Comparison of ENCODE assay signal across 5 mouse cellular contexts in genomic region chr8:110958135-110958534, GRCm38 (mm10).
"Had no signal": no experiment of that assay in that cellular context is flagged by ENCODE, and none has a peak within 500 bp of the region (broad histone marks: within the 10 kb centered on the region; RNA-seq: fewer than 3 reads in every experiment).

No protein-coding gene starts in this region.

- DNase-seq: kidney, postnatal 36 days; lung, adult 18-20 months; midbrain, embryonic 14.5 days; right cerebral cortex, adult 18-20 months; thymus, postnatal 4 days had no signal
